Mouse (Mus musculus) hindbrain, embryonic 11.5 days (tissue): ENCODE data around the gene Gnai2. TPM values are rescaled to one million over a fixed set of nuclear protein-coding genes. Genes with fewer than 3 reads are reported as not detected.

Source experiments
- ATAC-seq: fragments of 200-750 bp; cut with Nextera tagmentation; 2 replicates; pipeline ENCODE4 v1.8.0; 2017; ENCODE audit warnings: mild to moderate bottlenecking, moderate TSS enrichment, moderate library complexity; ENCODE audit not compliant: low FRiP score
- DNase-seq: peaks from one replicate; pipeline ENCODE4 v3.0.0-alpha.2; 2015; ENCODE audit warnings: low spot score
- H3K27ac ChIP-seq: fragments of 300-500 bp; sonication (generic); 2 replicates; pipeline ENCODE4 v1.5.1; 2014; ENCODE audit warnings: mild to moderate bottlenecking, low read depth, low read length
- H3K27me3 ChIP-seq: fragments of 300-500 bp; sonication (generic); 2 replicates; pipeline ENCODE4 v1.6.1; 2014; ENCODE audit warnings: mild to moderate bottlenecking, low read length, moderate library complexity, mixed read lengths; ENCODE audit not compliant: control insufficient read depth, insufficient read depth
- H3K36me3 ChIP-seq: fragments of 300-500 bp; sonication (generic); 2 replicates; pipeline ENCODE4 v1.6.1; 2014; ENCODE audit warnings: mild to moderate bottlenecking, low read length, moderate library complexity, mixed read lengths; ENCODE audit not compliant: control insufficient read depth, insufficient read depth
- H3K4me1 ChIP-seq: fragments of 300-500 bp; sonication (generic); replicated peaks from 2 replicates; pipeline ENCODE4 v1.6.1; 2014; ENCODE audit warnings: low read length, mixed read lengths; ENCODE audit not compliant: control insufficient read depth, insufficient read depth
- H3K4me2 ChIP-seq: fragments of 300-500 bp; sonication (generic); replicated peaks from 2 replicates; pipeline ENCODE4 v1.6.1; 2014; ENCODE audit warnings: mild to moderate bottlenecking, low read depth, low read length
- H3K4me3 ChIP-seq: fragments of 300-500 bp; sonication (generic); 2 replicates; pipeline ENCODE4 v1.5.1; 2014; ENCODE audit warnings: low read depth, low read length
- H3K9ac ChIP-seq: fragments of 300-500 bp; sonication (generic); 2 replicates; pipeline ENCODE4 v1.6.1; 2014; ENCODE audit warnings: low read depth, low read length
- H3K9me3 ChIP-seq: fragments of 300-500 bp; sonication (generic); 2 replicates; pipeline ENCODE4 v1.6.1; 2016; ENCODE audit warnings: low read length; ENCODE audit not compliant: control insufficient read depth
- WGBS: fragments of 180-500 bp; shearing (Covaris S2); extraction: QIAGEN DNeasy Blood & Tissue Kit; methylation state at CpG from one replicate; pipeline ENCODE4 v1.1.7; 2014; 5-methylcytosine and 5-hydroxymethylcytosine counted together
- polyA plus RNA-seq: library from polyadenylated mRNA; unstranded; fragments of >200 nt; fragmentation: Nextera tagmentation; extraction: Ambion mirVana; gene quantifications from 2 replicates; pipeline ENCODE4 v1.2.1, GENCODE M21; 2014

The Gnai2 gene
- polyA plus RNA-seq, 1 experiment from 2014 or later: 529 TPM

DNA sequence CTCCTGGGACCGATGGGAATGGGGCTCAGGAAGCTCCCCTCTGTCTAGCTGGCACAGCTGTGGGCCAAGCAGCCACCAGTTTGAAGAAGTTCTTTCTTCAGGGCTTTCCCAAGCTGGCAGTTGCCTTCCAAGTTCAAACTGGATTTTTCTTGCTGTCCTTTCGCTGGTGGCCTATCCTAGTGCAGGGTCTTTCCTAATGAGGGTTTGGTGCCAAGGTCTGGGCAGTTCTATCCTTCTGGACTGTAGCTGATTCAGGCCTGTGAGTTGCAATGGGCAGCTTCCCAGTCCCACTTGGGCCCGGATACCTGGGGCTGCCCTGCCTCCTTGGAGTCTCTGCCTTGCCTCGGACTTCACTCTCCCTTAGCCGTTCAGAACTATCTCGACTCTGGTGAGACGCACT is 15.1 kb upstream of the Gnai2 start:
- no peak overlapping the region for H3K4me2 ChIP-seq
- H3K9ac ChIP-seq: no peak overlapping the region
- 77% methylated on average over 7 of the region's 7 CpGs for WGBS
- H3K27ac ChIP-seq: no peak overlapping the region
- DNase-seq (no peak), ATAC-seq (no peak)
- no peaks in the 10 kb centered on the region for H3K36me3 ChIP-seq
- H3K9me3 ChIP-seq: no peaks in the 10 kb centered on the region
- no peaks in the 10 kb centered on the region for H3K27me3 ChIP-seq
- no peak overlapping the region for H3K4me3 ChIP-seq
- no peaks in the 10 kb centered on the region for H3K4me1 ChIP-seq

DNA sequence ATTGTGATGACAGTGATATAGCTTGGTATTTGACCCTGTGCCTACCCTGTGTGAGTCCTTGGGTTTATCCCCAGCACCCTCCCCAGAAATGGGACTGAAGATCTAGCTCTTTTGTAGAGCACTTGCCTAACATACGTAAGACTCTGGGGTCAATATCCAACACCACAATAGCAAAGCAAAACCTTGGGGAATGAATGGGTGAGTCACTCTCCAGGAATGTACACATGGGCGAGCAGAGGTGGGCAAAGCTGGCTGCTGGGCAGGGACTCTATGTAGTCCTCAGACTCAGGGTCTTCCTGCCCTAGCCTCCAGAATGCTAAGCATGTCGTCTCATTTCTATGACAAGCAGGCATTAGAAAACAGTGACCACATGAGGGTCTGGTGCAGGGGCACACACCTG is 13.6 kb upstream of the Gnai2 start:
- no peaks in the 10 kb centered on the region for H3K36me3 ChIP-seq
- no peak overlapping the region for H3K9ac ChIP-seq
- H3K27me3 ChIP-seq: no peaks in the 10 kb centered on the region
- no peaks in the 10 kb centered on the region for H3K9me3 ChIP-seq
- no peak overlapping the region for H3K4me3 ChIP-seq
- no peak overlapping the region for H3K27ac ChIP-seq
- no peak overlapping the region for H3K4me2 ChIP-seq
- ATAC-seq: no peak
- WGBS: 88% methylated on average over 3 of the region's 3 CpGs
- H3K4me1 ChIP-seq: peaks cover 3% of the 10 kb centered on the region; the same call in 1 of the 2 replicates
- DNase-seq: no peak

DNA sequence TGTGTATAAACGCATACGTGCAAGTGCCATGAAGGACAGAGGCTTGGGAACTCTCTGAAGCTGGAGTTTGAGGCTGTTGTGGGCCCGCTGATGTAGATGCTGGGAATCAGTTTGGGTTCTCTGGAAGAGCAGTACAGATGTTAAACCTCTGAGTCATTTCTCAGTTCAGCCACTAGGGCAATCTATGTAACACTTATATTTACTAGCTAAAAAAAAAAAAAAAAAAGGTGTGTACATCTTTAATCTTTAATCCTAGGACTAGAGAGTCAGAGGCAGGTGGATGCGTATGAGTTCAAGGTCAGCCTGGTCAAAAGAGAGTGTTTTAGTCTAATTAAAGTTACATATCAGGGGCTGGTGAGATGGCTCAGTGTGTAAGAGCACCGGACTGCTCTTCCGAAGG is 11.8 kb upstream of the Gnai2 start:
- no peaks in the 10 kb centered on the region for H3K36me3 ChIP-seq
- no peak overlapping the region for H3K27ac ChIP-seq
- ATAC-seq (no peak), DNase-seq (no peak)
- H3K9me3 ChIP-seq: no peaks in the 10 kb centered on the region
- no peak overlapping the region for H3K9ac ChIP-seq
- no peak overlapping the region for H3K4me3 ChIP-seq
- no peaks in the 10 kb centered on the region for H3K27me3 ChIP-seq
- no peak overlapping the region for H3K4me2 ChIP-seq
- H3K4me1 ChIP-seq: peaks cover 3% of the 10 kb centered on the region; the same call in 1 of the 2 replicates
- WGBS: 79% methylated on average over 6 of the region's 6 CpGs

DNA sequence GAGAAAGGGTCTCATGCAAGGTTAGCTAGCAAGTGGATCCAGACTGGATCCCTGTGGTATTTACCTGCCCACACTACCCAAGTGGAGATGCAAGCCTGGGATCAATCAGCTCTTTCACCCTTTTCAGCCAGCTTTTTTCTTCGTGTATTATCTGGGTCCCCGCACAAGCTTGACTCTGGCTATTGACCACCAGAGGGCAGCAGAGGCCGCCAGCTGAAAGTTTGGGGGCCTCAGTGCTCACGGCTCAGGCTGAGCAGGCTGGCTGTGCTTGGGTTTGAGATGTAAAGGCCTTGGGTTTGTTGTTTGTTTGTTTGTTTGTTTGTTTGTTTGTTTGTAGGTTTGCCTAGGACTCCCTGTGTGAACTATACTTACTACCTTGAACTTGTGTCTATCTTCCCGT is 10.4 kb upstream of the Gnai2 start:
- Histone ChIP-seq H3K4me3 (no peak overlapping the region), H3K9ac (no peak overlapping the region), H3K4me2 (no peak overlapping the region), H3K9me3 (no peaks in the 10 kb centered on the region), H3K27me3 (no peaks in the 10 kb centered on the region), H3K36me3 (no peaks in the 10 kb centered on the region), H3K27ac (no peak overlapping the region), H3K4me1 (peaks cover 3% of the 10 kb centered on the region; the same call in 1 of the 2 replicates)
- 10% methylated on average over 5 of the region's 5 CpGs for WGBS
- ATAC-seq (peak; percentile 60; the same call in 1 of the 2 replicates), DNase-seq (peak; percentile 94)

DNA sequence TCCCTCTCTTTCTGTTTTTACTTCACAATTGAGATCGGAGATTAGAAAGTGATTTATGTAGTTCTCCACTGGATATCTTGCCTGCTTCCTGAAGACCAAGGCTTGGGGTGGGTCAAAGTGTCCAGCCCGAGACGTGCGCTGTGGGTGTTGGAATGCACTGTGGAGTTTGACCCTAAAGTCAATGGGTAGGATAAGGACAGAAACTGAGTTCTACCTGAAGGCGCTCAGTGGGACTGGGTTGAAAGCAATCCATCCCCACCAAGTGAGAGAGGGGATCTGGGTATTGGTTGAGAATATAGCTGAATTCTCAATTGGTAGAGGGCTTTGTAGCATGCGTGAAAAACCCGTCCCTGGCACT is 10.0 kb upstream of the Gnai2 start:
- H3K4me1 ChIP-seq: peaks cover 3% of the 10 kb centered on the region
- DNase-seq (no peak), ATAC-seq (peak; percentile 15; the same call in 1 of the 2 replicates)
- H3K4me2 ChIP-seq: no peak overlapping the region
- WGBS: 57% methylated on average over 7 of the region's 7 CpGs
- no peaks in the 10 kb centered on the region for H3K9me3 ChIP-seq
- no peak overlapping the region for H3K27ac ChIP-seq
- H3K36me3 ChIP-seq: no peaks in the 10 kb centered on the region
- no peak overlapping the region for H3K4me3 ChIP-seq
- no peaks in the 10 kb centered on the region for H3K27me3 ChIP-seq
- H3K9ac ChIP-seq: no peak overlapping the region

DNA sequence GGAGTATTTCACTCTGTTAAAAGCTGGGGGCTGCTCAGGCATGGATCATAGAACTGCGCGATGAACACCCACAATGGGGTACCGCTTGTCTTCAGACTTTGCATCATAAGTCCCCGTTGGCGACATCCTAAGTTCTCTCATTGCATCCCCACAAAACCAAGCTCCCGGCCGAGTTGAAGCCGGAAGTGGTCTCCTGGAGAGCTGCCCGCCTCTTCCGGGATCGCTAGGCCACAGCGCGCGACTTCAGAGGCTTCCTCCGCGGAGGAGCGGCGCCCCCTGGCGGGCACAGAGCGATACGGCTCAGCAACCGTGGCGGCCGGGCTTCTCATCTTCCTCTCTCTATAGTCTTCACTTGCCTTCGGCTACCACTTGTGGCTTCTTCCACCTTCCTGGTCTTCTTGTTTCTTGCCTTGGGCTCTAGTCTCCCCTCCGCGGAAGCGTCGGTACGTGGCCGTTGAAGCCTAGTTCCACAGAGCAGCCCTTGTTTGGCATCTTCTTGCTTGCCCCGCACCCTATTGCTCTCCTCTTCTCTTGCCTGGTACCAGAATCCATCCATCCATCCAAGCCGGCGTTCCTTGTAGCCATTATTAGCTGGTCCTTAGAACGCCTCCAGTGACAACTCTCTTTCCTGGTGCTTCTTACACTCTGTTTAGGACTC is 9.5 kb upstream of the Gnai2 start:
- Histone ChIP-seq H3K4me3 (peak overlapping the region; percentile 27; the same call in 1 of the 2 replicates), H3K9ac (peak overlapping the region; percentile 58), H3K27ac (0 out of 2 replicates have a peak overlapping the region, but pooled peaks have one; percentile 14), H3K36me3 (no peaks in the 10 kb centered on the region), H3K4me2 (peak overlapping the region; percentile 47), H3K27me3 (no peaks in the 10 kb centered on the region), H3K4me1 (peaks cover 3% of the 10 kb centered on the region), H3K9me3 (no peaks in the 10 kb centered on the region)
- peak; percentile 98 for DNase-seq
- peak; percentile 76 for ATAC-seq
- WGBS: 5% methylated on average over 35 of the region's 35 CpGs

DNA sequence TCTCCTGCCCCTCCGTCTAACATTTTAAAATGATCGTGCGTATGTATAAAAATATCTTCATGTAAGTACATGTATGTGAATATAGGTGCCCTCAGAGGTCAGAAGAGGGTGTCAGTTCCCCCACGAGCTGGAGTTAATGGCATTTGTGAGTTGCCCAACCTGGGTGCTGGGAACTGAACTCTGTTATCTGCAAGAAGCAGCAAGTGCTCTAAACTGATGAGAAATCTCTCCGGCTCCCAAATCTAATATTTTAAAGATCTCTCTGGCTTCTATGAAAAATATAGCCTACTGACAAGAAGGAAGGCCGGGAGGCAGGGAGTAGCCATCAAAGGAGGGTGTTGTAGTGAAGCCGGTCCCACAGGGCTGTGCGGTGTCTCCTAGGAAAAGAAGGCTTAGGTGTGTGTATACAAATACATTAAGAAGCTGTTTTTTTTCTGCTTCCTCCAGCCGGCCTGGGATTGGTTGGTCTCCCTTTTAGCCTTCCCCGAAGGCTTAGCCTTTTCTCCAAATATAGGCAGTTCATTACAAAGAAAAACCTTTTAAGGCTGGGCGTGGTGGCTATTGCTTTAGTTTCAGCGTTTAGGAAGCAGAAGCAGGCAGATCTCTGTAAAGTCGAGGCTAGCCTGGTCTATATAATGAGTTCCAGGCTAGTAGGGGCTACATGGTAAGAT is 8.5 kb upstream of the Gnai2 start:
- Histone ChIP-seq H3K9me3 (no peaks in the 10 kb centered on the region), H3K4me1 (peaks cover 3% of the 10 kb centered on the region), H3K4me3 (no peak overlapping the region), H3K27me3 (no peaks in the 10 kb centered on the region), H3K36me3 (no peaks in the 10 kb centered on the region), H3K4me2 (no peak overlapping the region), H3K27ac (no peak overlapping the region), H3K9ac (no peak overlapping the region; the same call in 1 of the 2 replicates)
- no peak for DNase-seq
- WGBS: 92% methylated on average over 13 of the region's 13 CpGs
- no peak for ATAC-seq

DNA sequence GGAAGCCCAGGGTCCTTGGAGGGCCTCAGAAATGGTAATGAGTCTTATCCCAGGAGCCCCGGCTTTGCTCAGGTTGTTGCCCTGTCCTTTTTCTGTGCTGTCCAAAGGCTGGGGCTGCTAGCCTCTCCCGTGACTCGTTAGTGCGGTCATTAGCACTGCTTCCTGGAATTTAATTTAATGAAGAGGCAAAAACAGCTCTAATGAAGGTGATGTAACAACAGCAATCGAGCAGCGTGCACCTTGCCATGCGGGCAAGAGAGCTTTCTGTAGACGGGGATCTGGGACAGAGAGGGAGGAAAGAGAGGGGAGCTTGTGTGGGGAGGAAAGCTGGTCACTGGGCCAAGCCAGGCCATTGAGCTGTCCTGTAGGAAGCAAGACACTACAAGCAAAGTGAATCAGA is 6.5 kb upstream of the Gnai2 start:
- Histone ChIP-seq H3K4me2 (no peak overlapping the region), H3K36me3 (no peaks in the 10 kb centered on the region), H3K4me1 (peaks cover 4% of the 10 kb centered on the region), H3K9ac (no peak overlapping the region), H3K27me3 (no peaks in the 10 kb centered on the region), H3K9me3 (no peaks in the 10 kb centered on the region), H3K4me3 (no peak overlapping the region), H3K27ac (no peak overlapping the region)
- no peak for ATAC-seq
- DNase-seq: no peak
- WGBS: 46% methylated on average over 8 of the region's 8 CpGs

DNA sequence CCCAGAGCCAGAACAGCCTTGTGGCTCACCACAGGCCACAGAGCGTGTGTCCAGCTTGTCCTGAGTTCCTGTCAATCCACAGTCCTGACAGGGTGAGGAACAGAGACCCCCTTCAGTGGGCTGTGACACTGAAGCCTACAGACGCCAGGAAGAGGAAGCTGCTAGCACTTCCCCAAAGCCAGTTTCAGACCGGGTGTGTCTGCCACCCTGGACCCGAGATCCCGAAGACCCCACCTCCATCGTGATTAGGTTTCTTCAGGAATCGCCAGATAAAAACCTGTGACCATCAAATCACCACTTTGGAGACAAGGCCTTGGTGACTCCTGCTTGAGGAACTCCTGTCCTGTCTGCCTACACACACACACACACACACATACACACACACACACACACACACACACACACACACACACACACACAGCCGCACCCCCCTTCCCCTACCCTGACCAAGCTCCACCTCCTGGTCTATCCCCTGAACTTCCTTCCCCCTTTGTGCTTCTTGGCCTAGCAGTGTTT is 5.1 kb upstream of the Gnai2 start:
- H3K9ac ChIP-seq: no peak overlapping the region

More for the DNA sequence above, 5.1 kb upstream of the Gnai2 start:
- Histone ChIP-seq H3K4me3 (no peak overlapping the region), H3K4me1 (peaks cover 6% of the 10 kb centered on the region), H3K4me2 (no peak overlapping the region), H3K27me3 (no peaks in the 10 kb centered on the region), H3K27ac (no peak overlapping the region), H3K36me3 (no peaks in the 10 kb centered on the region), H3K9me3 (no peaks in the 10 kb centered on the region)
- DNase-seq (no peak), ATAC-seq (no peak)
- 41% methylated on average over 8 of the region's 8 CpGs for WGBS
